Mouse (Mus musculus) MEL (cell line): ENCODE measurements around the gene Hat1. TPM values are rescaled to one million over a fixed set of nuclear protein-coding genes. Genes with fewer than 3 reads are reported as not detected.

Source experiments
- DNase-seq: peaks from one replicate; pipeline ENCODE4 v3.0.0; 2011; ENCODE audit warnings: low read depth, low spot score
- H3K27ac ChIP-seq: 2 replicates; pipeline ENCODE4 v1.5.1; 2012; ENCODE audit warnings: low read depth, mild to moderate bottlenecking, control low read depth, low read length, moderate library complexity; ENCODE audit not compliant: control insufficient read depth
- H3K27me3 ChIP-seq, 2 experiments: fragments of 150-350 bp in 1 of 2; sonication (generic) in 1 of 2; 2 replicates each; pipeline ENCODE4 v1.6.1; 2012; ENCODE audit warnings: low read length in 2 of 2, mild to moderate bottlenecking in 2 of 2, improper control_type of control experiment in 1 of 2, moderate library complexity in 1 of 2; ENCODE audit not compliant: insufficient read depth in 2 of 2, control insufficient read depth in 1 of 2
- H3K36me3 ChIP-seq, 2 experiments: 2 replicates each; pipeline ENCODE4 v1.6.1; 2012 to 2014; ENCODE audit warnings: low read length in 2 of 2, improper control_type of control experiment in 1 of 2, inconsistent platforms in 1 of 2, mild to moderate bottlenecking in 1 of 2; ENCODE audit not compliant: insufficient read depth in 2 of 2, control insufficient read depth in 1 of 2
- H3K4me1 ChIP-seq, 2 experiments: fragments of 150-350 bp in 1 of 2; sonication (generic) in 1 of 2; 2 replicates each; pipeline ENCODE4 v1.6.1; 2012; ENCODE audit warnings: low read length in 2 of 2, improper control_type of control experiment in 1 of 2, mild to moderate bottlenecking in 1 of 2; ENCODE audit not compliant: insufficient read depth in 2 of 2, control insufficient read depth in 1 of 2
- H3K4me3 ChIP-seq, 2 experiments: fragments of 150-350 bp in 1 of 2; sonication (generic) in 1 of 2; 2 replicates each; pipeline ENCODE4 v1.5.1; 2012; ENCODE audit warnings: low read depth in 2 of 2, low read length in 2 of 2, mild to moderate bottlenecking in 2 of 2, moderate library complexity in 2 of 2, control low read depth in 1 of 2, improper control_type of control experiment in 1 of 2; ENCODE audit not compliant: control insufficient read depth in 1 of 2, insufficient read depth in 1 of 2
- H3K79me2 ChIP-seq: 2 replicates; pipeline ENCODE4 v1.6.1; 2012; ENCODE audit warnings: mild to moderate bottlenecking, low read length, moderate library complexity; ENCODE audit not compliant: control insufficient read depth, poor library complexity, insufficient read depth
- H3K9ac ChIP-seq: 2 replicates; pipeline ENCODE4 v1.6.1; 2012; ENCODE audit warnings: low read depth, mild to moderate bottlenecking, control low read depth, low read length, moderate library complexity; ENCODE audit not compliant: control insufficient read depth, poor library complexity, severe bottlenecking
- H3K9me3 ChIP-seq: fragments of 150-350 bp; sonication (generic); replicated peaks from 2 replicates; pipeline ENCODE4 v1.6.1; 2012; ENCODE audit warnings: mild to moderate bottlenecking, low read length, improper control_type of control experiment, moderate library complexity; ENCODE audit not compliant: insufficient read depth
- BHLHE40 ChIP-seq: IDR thresholded peaks from 2 replicates; pipeline ENCODE4 v1.6.1; 2012; ENCODE audit warnings: low read depth, mild to moderate bottlenecking, inconsistent platforms, low read length, improper control_type of control experiment, borderline replicate concordance
- CHD1 ChIP-seq: IDR thresholded peaks from 2 replicates; pipeline ENCODE4 v1.6.1; 2012; ENCODE audit warnings: low read depth, mild to moderate bottlenecking, inconsistent platforms, low read length, improper control_type of control experiment
- CHD2 ChIP-seq: IDR thresholded peaks from 2 replicates; pipeline ENCODE4 v1.6.1; 2011; ENCODE audit warnings: low read length, improper control_type of control experiment
- CTCF ChIP-seq, 3 experiments: IDR thresholded peaks in 2 of 3; conservative IDR thresholded peaks in 1 of 3; 2 replicates each; pipeline ENCODE4 v1.5.1; 2011 to 2012; ENCODE audit warnings: low read length in 3 of 3, low read depth in 2 of 3, mild to moderate bottlenecking in 2 of 3, improper control_type of control experiment in 1 of 3, inconsistent platforms in 1 of 3, mixed read lengths in 1 of 3, moderate library complexity in 1 of 3; ENCODE audit not compliant: control insufficient read depth in 1 of 3, insufficient read depth in 1 of 3, poor library complexity in 1 of 3, severe bottlenecking in 1 of 3
- E2F4 ChIP-seq: IDR thresholded peaks from 2 replicates; pipeline ENCODE4 v1.6.1; 2011; ENCODE audit warnings: low read depth, low read length, improper control_type of control experiment, borderline replicate concordance
- ELF1 ChIP-seq: IDR thresholded peaks from 2 replicates; pipeline ENCODE4 v1.6.1; 2014; ENCODE audit warnings: low read depth, mild to moderate bottlenecking, inconsistent platforms, low read length, improper control_type of control experiment, moderate library complexity
- EP300 ChIP-seq, 2 experiments: IDR thresholded peaks; 2 replicates each; pipeline ENCODE4 v1.6.1; 2011; ENCODE audit warnings: improper control_type of control experiment in 2 of 2, low read length in 2 of 2, low read depth in 1 of 2, mild to moderate bottlenecking in 1 of 2
- ETS1 ChIP-seq: IDR thresholded peaks from 2 replicates; pipeline ENCODE4 v1.6.1; 2012; ENCODE audit warnings: low read depth, mild to moderate bottlenecking, inconsistent platforms, low read length, improper control_type of control experiment, moderate library complexity
- GABPA ChIP-seq: IDR thresholded peaks from 2 replicates; pipeline ENCODE4 v1.6.1; 2012; ENCODE audit warnings: low read depth, mild to moderate bottlenecking, inconsistent platforms, low read length, improper control_type of control experiment, moderate library complexity
- HCFC1 ChIP-seq: IDR thresholded peaks from 2 replicates; pipeline ENCODE4 v1.6.1; 2012; ENCODE audit warnings: low read depth, mild to moderate bottlenecking, inconsistent platforms, low read length, improper control_type of control experiment, moderate library complexity
- JUND ChIP-seq: IDR thresholded peaks from 2 replicates; pipeline ENCODE4 v1.6.1; 2011; ENCODE audit warnings: low read depth, mild to moderate bottlenecking, improper control_type of control experiment, low read length
- KAT2A ChIP-seq: conservative IDR thresholded peaks from 2 replicates; pipeline ENCODE4 v1.6.1; 2012; ENCODE audit warnings: low read depth, low read length, improper control_type of control experiment, inconsistent platforms
- MAFK ChIP-seq: IDR thresholded peaks from 2 replicates; pipeline ENCODE4 v1.6.1; 2011; ENCODE audit warnings: low read depth, mild to moderate bottlenecking, low read length, improper control_type of control experiment, borderline replicate concordance
- MAX ChIP-seq: IDR thresholded peaks from 2 replicates; pipeline ENCODE4 v1.6.1; 2011; ENCODE audit warnings: low read length, improper control_type of control experiment
- MAZ ChIP-seq: IDR thresholded peaks from 2 replicates; pipeline ENCODE4 v1.6.1; 2012; ENCODE audit warnings: low read depth, mild to moderate bottlenecking, inconsistent platforms, low read length, improper control_type of control experiment
- MEF2A ChIP-seq: IDR thresholded peaks from 2 replicates; pipeline ENCODE4 v1.6.1; 2014; ENCODE audit warnings: low read depth, mild to moderate bottlenecking, inconsistent platforms, low read length, improper control_type of control experiment; ENCODE audit not compliant: poor library complexity, insufficient replicate concordance, severe bottlenecking; ENCODE audit errors: extremely low read depth
- MXI1 ChIP-seq: IDR thresholded peaks from 2 replicates; pipeline ENCODE4 v1.6.1; 2011; ENCODE audit warnings: mild to moderate bottlenecking, low read depth, low read length, improper control_type of control experiment
- MYB ChIP-seq: IDR thresholded peaks from 2 replicates; pipeline ENCODE4 v1.6.1; 2011; ENCODE audit warnings: mild to moderate bottlenecking, low read depth, low read length, improper control_type of control experiment
- MYC ChIP-seq: IDR thresholded peaks from 2 replicates; pipeline ENCODE4 v1.6.1; 2011; ENCODE audit warnings: low read depth, mild to moderate bottlenecking, low read length, improper control_type of control experiment, moderate library complexity
- NRF1 ChIP-seq: IDR thresholded peaks from 2 replicates; pipeline ENCODE4 v1.6.1; 2014; ENCODE audit warnings: low read depth, mild to moderate bottlenecking, inconsistent platforms, low read length, improper control_type of control experiment, moderate library complexity; ENCODE audit not compliant: poor library complexity, insufficient read depth, severe bottlenecking
- POLR2A ChIP-seq, 2 experiments: IDR thresholded peaks; 2 replicates each; pipeline ENCODE4 v1.6.1; 2011 to 2012; ENCODE audit warnings: low read length in 2 of 2, mild to moderate bottlenecking in 2 of 2, control low read depth in 1 of 2, improper control_type of control experiment in 1 of 2, low read depth in 1 of 2, moderate library complexity in 1 of 2; ENCODE audit not compliant: control insufficient read depth in 1 of 2, insufficient read depth in 1 of 2, poor library complexity in 1 of 2
- POLR2AphosphoS2 ChIP-seq: IDR thresholded peaks from 2 replicates; pipeline ENCODE4 v1.6.1; 2011; ENCODE audit warnings: low read length, improper control_type of control experiment
- POLR2AphosphoS5 ChIP-seq: IDR thresholded peaks from 2 replicates; pipeline ENCODE4 v1.6.1; 2012; ENCODE audit warnings: low read depth, borderline replicate concordance, mild to moderate bottlenecking, inconsistent platforms, low read length, moderate library complexity, mixed read lengths
- RAD21 ChIP-seq: IDR thresholded peaks from 2 replicates; pipeline ENCODE4 v1.6.1; 2011; ENCODE audit warnings: mild to moderate bottlenecking, low read depth, low read length, improper control_type of control experiment
- RCOR1 ChIP-seq: IDR thresholded peaks from 2 replicates; pipeline ENCODE4 v1.6.1; 2012; ENCODE audit warnings: low read depth, mild to moderate bottlenecking, inconsistent platforms, low read length, improper control_type of control experiment
- SIN3A ChIP-seq: IDR thresholded peaks from 2 replicates; pipeline ENCODE4 v1.6.1; 2012; ENCODE audit warnings: low read length, improper control_type of control experiment, inconsistent platforms
- SMC3 ChIP-seq: IDR thresholded peaks from 2 replicates; pipeline ENCODE4 v1.6.1; 2011; ENCODE audit warnings: low read depth, low read length, improper control_type of control experiment
- TAL1 ChIP-seq: IDR thresholded peaks from 2 replicates; pipeline ENCODE4 v1.6.1; 2012; ENCODE audit warnings: mild to moderate bottlenecking, inconsistent platforms, low read length, moderate library complexity, mixed read lengths
- TBP ChIP-seq: IDR thresholded peaks from 2 replicates; pipeline ENCODE4 v1.8.0; 2011; ENCODE audit warnings: low read depth, low read length, improper control_type of control experiment
- TCF12 ChIP-seq: IDR thresholded peaks from 2 replicates; pipeline ENCODE4 v1.6.1; 2014; ENCODE audit warnings: low read depth, mild to moderate bottlenecking, inconsistent platforms, low read length, improper control_type of control experiment, moderate library complexity
- UBTF ChIP-seq: IDR thresholded peaks from 2 replicates; pipeline ENCODE4 v1.6.1; 2012; ENCODE audit warnings: low read depth, mild to moderate bottlenecking, inconsistent platforms, low read length, improper control_type of control experiment, moderate library complexity, borderline replicate concordance; ENCODE audit not compliant: insufficient read depth
- USF1 ChIP-seq: IDR thresholded peaks from 2 replicates; pipeline ENCODE4 v1.6.1; 2014; ENCODE audit warnings: low read depth, mild to moderate bottlenecking, inconsistent platforms, low read length, improper control_type of control experiment, moderate library complexity
- USF2 ChIP-seq, 2 experiments: IDR thresholded peaks; 2 replicates each; pipeline ENCODE4 v1.6.1; 2011 to 2012; ENCODE audit warnings: improper control_type of control experiment in 2 of 2, low read length in 2 of 2, borderline replicate concordance in 1 of 2, inconsistent platforms in 1 of 2, low read depth in 1 of 2, mild to moderate bottlenecking in 1 of 2; ENCODE audit not compliant: insufficient read depth in 1 of 2
- ZC3H11A ChIP-seq: IDR thresholded peaks from 2 replicates; pipeline ENCODE4 v1.6.1; 2012; ENCODE audit warnings: low read depth, mild to moderate bottlenecking, inconsistent platforms, low read length, improper control_type of control experiment
- ZKSCAN1 ChIP-seq: IDR thresholded peaks from 2 replicates; pipeline ENCODE4 v1.6.1; 2012; ENCODE audit warnings: low read depth, mild to moderate bottlenecking, inconsistent platforms, low read length, improper control_type of control experiment, moderate library complexity
- ZMIZ1 ChIP-seq: IDR thresholded peaks from 2 replicates; pipeline ENCODE4 v1.6.1; 2012; ENCODE audit warnings: low read depth, mild to moderate bottlenecking, inconsistent platforms, low read length, improper control_type of control experiment, moderate library complexity
- ZNF384 ChIP-seq: IDR thresholded peaks from 2 replicates; pipeline ENCODE4 v1.6.1; 2012; ENCODE audit warnings: low read depth, mild to moderate bottlenecking, inconsistent platforms, low read length, improper control_type of control experiment
- polyA plus RNA-seq, 2 experiments: library from polyadenylated mRNA; stranded (reverse) in 1 of 2; unstranded in 1 of 2; fragments of >175 nt in 1 of 2; fragments of >200 nt in 1 of 2; gene quantifications; 2 replicates each; pipeline versions ENCODE4 v1.2.1 to v1.2.4; 2012; ENCODE audit warnings: low replicate concordance in 2 of 2, low read depth in 1 of 2; ENCODE audit not compliant: insufficient read length in 2 of 2, insufficient read depth in 1 of 2, missing spikeins in 1 of 2
- total RNA-seq: library from RNA; depleted of rRNA; stranded (reverse); fragments of 300-350 nt; gene quantifications from 2 replicates; pipeline ENCODE4 v1.2.3, GENCODE M21; 2012

Hat1 gene
- total and polyA plus RNA-seq, 3 experiments: 167 TPM; not detected in 1

DNA sequence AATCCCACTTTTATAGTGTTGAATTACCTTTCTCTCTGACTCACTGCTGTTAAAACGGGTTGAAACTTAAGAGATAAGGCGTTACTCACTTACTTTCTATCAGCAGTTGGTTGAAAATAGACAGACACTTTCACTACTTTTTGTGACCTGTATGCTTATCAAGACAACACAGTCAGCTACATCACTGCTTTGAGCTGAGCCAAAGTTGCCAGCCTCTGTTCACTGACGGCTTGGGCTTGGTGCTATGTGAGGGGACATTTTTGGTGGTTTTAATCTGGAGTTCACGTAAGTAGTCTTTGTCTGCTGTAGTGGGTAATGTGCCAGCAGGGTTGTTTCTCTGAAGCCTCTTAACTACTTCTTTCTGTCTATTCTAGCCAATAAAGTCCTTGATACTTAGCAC is 35.8 kb downstream of the Hat1 start:
- Histone ChIP-seq H3K36me3 (peaks cover 26 to 29% of the 10 kb centered on the region in 2 experiments), H3K9ac (no peak overlapping the region), H3K4me1 (peaks cover 9 to 14% of the 10 kb centered on the region in 2 experiments), H3K4me3 (no peak overlapping the region), H3K27ac (peak overlapping the region; percentile 75), H3K27me3 (no peaks in the 10 kb centered on the region; a peak in 1 of 4 replicates), H3K79me2 (0 out of 2 replicates have a peak, but pooled peaks cover 2% of the 10 kb centered on the region), H3K9me3 (no peaks in the 10 kb centered on the region)
- peak; percentile 93 for DNase-seq
- TF ChIP-seq POLR2A (IDR thresholded peaks at IDR 0.05; ENCODE audit: control insufficient read depth in 1 of 2, insufficient read depth in 1 of 2, low read depth in 1 of 2, low read length in 2 of 2, poor library complexity in 1 of 2): no peak
- peak; percentile 70; the same call in 1 of the 2 replicates for TF ChIP-seq MYB
- peak; percentile 89 for TF ChIP-seq RCOR1
- TF ChIP-seq GABPA: no peak
- TF ChIP-seq ETS1: peak; percentile 95
- no peak for TF ChIP-seq ELF1
- TF ChIP-seq MAZ: no peak
- no peak for TF ChIP-seq UBTF
- no peak for TF ChIP-seq ZMIZ1
- TF ChIP-seq CTCF (IDR thresholded peaks at IDR 0.05 in 2 of 3, conservative IDR thresholded peaks at IDR 0.05 in 1 of 3; ENCODE audit: control insufficient read depth in 1 of 3, insufficient read depth in 1 of 3, low read depth in 2 of 3, low read length in 3 of 3, poor library complexity in 1 of 3, severe bottlenecking in 1 of 3): no peak
- TF ChIP-seq RAD21: no peak
- TF ChIP-seq POLR2AphosphoS2: no peak
- no peak for TF ChIP-seq POLR2AphosphoS5
- TF ChIP-seq E2F4: no peak
- no peak for TF ChIP-seq CHD1
- TF ChIP-seq JUND: peak; percentile 60; the same call in 1 of the 2 replicates
- peak; percentile 60; the same call in 1 of the 2 replicates for TF ChIP-seq MYC
- no peak for TF ChIP-seq ZNF384
- TF ChIP-seq BHLHE40: peak; percentile 51; the same call in 1 of the 2 replicates
- peak; percentile 72 for TF ChIP-seq SIN3A
- TF ChIP-seq TBP: 0 out of 2 replicates have a peak, but pooled peaks have one; percentile 16
- TF ChIP-seq TCF12: peak; percentile 87
- peak; percentile 90 to 94 for TF ChIP-seq EP300 (IDR thresholded peaks at IDR 0.05; ENCODE audit: low read depth in 1 of 2, low read length in 2 of 2)
- no peak for TF ChIP-seq NRF1
- no peak for TF ChIP-seq ZC3H11A
- TF ChIP-seq KAT2A: no peak
- TF ChIP-seq TAL1: peak; percentile 79
- 0 out of 2 replicates have a peak, but pooled peaks have one; percentile 9 for TF ChIP-seq SMC3
- no peak for TF ChIP-seq HCFC1
- no peak for TF ChIP-seq CHD2
- no peak; the same call in 1 of the 2 replicates for TF ChIP-seq MAX
- no peak for TF ChIP-seq MAFK
- TF ChIP-seq ZKSCAN1: no peak
- no peak for TF ChIP-seq USF1
- TF ChIP-seq MEF2A: peak; percentile 77; the same call in 1 of the 2 replicates
- peak; percentile 34; the same call in 1 of the 2 replicates for TF ChIP-seq MXI1
- no peak for TF ChIP-seq USF2 (IDR thresholded peaks at IDR 0.05; ENCODE audit: borderline replicate concordance in 1 of 2, insufficient read depth in 1 of 2, low read depth in 1 of 2, low read length in 2 of 2)
